Mouse (Mus musculus) liver, embryonic 14.5 days (tissue): ENCODE results near the gene Lrrc36.

Source experiments
- CTCF ChIP-seq: IDR thresholded peaks from 2 replicates; pipeline ENCODE4 v1.5.1; 2016; ENCODE audit warnings: antibody characterized with exemption, low read depth, control low read depth
- EP300 ChIP-seq: IDR thresholded peaks from 2 replicates; pipeline ENCODE4 v1.6.1; 2016; ENCODE audit warnings: antibody characterized with exemption, low read depth

GRCm38 (mm10) chr8:105426878-105427277 is 13.5 kb downstream of the Lrrc36 start:
- no peak for TF ChIP-seq CTCF
- no peak for TF ChIP-seq EP300
